Mouse (Mus musculus): ENCODE data around the gene Cfap97. TPM values are rescaled to one million over a fixed set of nuclear protein-coding genes. Genes with fewer than 3 reads are reported as not detected.
"Not testable (repeated sequence)": the region's sequence is repeated elsewhere in the genome, so short reads cannot be mapped to it uniquely, and the experiment has no call there.

Cfap97 gene
- polyA plus RNA-seq, 1 experiment: 2.4 TPM

DNA sequence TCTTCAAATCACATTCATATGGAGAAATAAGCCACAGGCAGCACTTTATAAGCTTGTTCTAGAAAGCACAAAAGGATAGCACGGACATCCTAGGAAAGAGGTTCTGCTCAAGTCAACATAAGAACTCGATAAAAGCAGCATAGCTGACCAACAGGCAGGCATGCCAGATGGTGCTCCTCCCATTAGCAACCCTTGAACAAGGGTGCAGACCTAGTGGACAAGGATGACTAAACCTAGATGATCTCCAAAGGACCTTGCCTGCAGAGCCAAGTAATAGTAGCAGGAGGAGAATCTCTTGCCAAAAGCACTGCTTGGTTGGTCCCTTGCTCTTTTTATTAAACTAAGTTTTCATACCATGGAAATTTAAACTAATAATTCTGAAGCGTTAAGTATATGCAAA is 32.4 kb upstream of the Cfap97 start:
- peaks cover 8% of the 10 kb centered on the region for H3K36me3 ChIP-seq (ENCODE audit: control insufficient read depth, insufficient read depth)
- no peaks in the 10 kb centered on the region for H3K79me2 ChIP-seq (ENCODE audit: control insufficient read depth, insufficient read depth)
- no peaks in the 10 kb centered on the region for H3K27me3 ChIP-seq (ENCODE audit: control insufficient read depth, insufficient read depth, insufficient read length)
- no peak for TF ChIP-seq USF1 (IDR thresholded peaks at IDR 0.05; ENCODE audit: low read depth)
- TF ChIP-seq FOSL1 (IDR thresholded peaks at IDR 0.05; ENCODE audit: insufficient read depth, low read length, poor library complexity, severe bottlenecking): no peak
- H3K79me3 ChIP-seq (ENCODE audit: low read depth): no peaks in the 10 kb centered on the region
- no peak overlapping the region for H3K4me3 ChIP-seq (ENCODE audit: insufficient read depth, poor library complexity, severe bottlenecking)
- H3ac ChIP-seq (ENCODE audit: control insufficient read depth, insufficient read length, low read depth): no peak overlapping the region

DNA sequence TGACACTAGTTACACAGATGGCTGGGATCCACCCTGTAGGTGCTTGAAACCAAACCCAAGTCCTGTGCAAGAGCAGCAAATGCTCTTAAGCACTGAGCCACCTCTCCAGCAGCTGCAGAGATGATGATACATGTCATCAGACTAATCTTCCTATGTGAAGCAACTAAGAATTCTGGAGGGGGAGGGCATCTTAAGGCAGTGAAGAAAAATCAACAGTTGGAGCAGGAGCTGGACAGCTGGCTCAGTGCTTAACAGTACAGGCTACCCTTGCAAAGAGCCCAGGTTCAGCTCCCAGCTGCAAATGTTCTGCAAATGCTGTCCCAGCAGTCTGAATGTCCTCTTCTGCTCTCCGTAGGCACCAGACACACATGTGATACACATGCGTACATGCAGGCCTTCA is 29.1 kb upstream of the Cfap97 start:
- Histone ChIP-seq H3ac (ENCODE audit: control insufficient read depth, insufficient read length, low read depth) (no peak overlapping the region), H3K4me3 (ENCODE audit: insufficient read depth, poor library complexity, severe bottlenecking) (no peak overlapping the region), H3K36me3 (ENCODE audit: control insufficient read depth, insufficient read depth) (no peaks in the 10 kb centered on the region), H3K79me2 (ENCODE audit: control insufficient read depth, insufficient read depth) (no peaks in the 10 kb centered on the region), H3K79me3 (ENCODE audit: low read depth) (no peaks in the 10 kb centered on the region), H3K27me3 (ENCODE audit: control insufficient read depth, insufficient read depth, insufficient read length) (no peaks in the 10 kb centered on the region)
- TF ChIP-seq FOSL1 (IDR thresholded peaks at IDR 0.05; ENCODE audit: insufficient read depth, low read length, poor library complexity, severe bottlenecking) (no peak), MYOG (IDR thresholded peaks at IDR 0.05; ENCODE audit: control insufficient read depth, extremely low read depth, insufficient read length) (no peak), MAX (IDR thresholded peaks at IDR 0.05) (no peak), CTCF (IDR thresholded peaks at IDR 0.05; ENCODE audit: control insufficient read depth, insufficient read depth, insufficient read length) (no peak), MYOD1 (IDR thresholded peaks at IDR 0.05; ENCODE audit: control insufficient read depth, insufficient read length, low read depth) (no peak), CEBPB (IDR thresholded peaks at IDR 0.05; ENCODE audit: low read depth) (no peak), USF1 (IDR thresholded peaks at IDR 0.05; ENCODE audit: low read depth) (no peak)

DNA sequence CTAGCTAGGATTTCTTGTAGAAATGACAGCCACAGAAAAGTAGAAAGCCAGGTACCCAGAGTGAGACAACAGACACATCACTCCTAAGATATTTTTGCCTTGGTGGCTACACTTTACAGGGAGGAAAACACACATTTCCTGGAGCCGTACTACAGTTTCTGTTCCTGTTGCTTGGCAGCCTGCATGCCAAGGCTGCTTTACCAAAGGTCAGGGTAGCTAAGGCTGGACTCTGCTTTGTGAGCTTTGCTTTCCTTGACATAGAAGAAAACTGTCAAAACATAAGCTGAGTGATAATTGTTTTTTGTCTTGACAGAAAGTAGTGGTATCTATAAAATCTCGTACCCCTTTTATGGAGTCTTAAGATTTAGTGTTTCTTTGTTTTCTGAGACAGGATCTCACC is 21.1 kb upstream of the Cfap97 start:
- no peak overlapping the region for H3ac ChIP-seq (ENCODE audit: control insufficient read depth, insufficient read length, low read depth)
- H3K27me3 ChIP-seq (ENCODE audit: control insufficient read depth, insufficient read depth, insufficient read length): no peaks in the 10 kb centered on the region
- TF ChIP-seq CTCF (IDR thresholded peaks at IDR 0.05; ENCODE audit: control insufficient read depth, insufficient read depth, insufficient read length) (no peak), USF1 (IDR thresholded peaks at IDR 0.05; ENCODE audit: low read depth) (no peak), MYOD1 (IDR thresholded peaks at IDR 0.05; ENCODE audit: control insufficient read depth, insufficient read length, low read depth) (no peak), CEBPB (IDR thresholded peaks at IDR 0.05; ENCODE audit: low read depth) (no peak), MAX (IDR thresholded peaks at IDR 0.05) (no peak), FOSL1 (IDR thresholded peaks at IDR 0.05; ENCODE audit: insufficient read depth, low read length, poor library complexity, severe bottlenecking) (no peak), MYOG (IDR thresholded peaks at IDR 0.05; ENCODE audit: control insufficient read depth, extremely low read depth, insufficient read length) (no peak)
- no peaks in the 10 kb centered on the region for H3K79me2 ChIP-seq (ENCODE audit: control insufficient read depth, insufficient read depth)
- no peak overlapping the region for H3K4me3 ChIP-seq (ENCODE audit: insufficient read depth, poor library complexity, severe bottlenecking)
- H3K36me3 ChIP-seq (ENCODE audit: control insufficient read depth, insufficient read depth): no peaks in the 10 kb centered on the region
- no peaks in the 10 kb centered on the region for H3K79me3 ChIP-seq (ENCODE audit: low read depth)

DNA sequence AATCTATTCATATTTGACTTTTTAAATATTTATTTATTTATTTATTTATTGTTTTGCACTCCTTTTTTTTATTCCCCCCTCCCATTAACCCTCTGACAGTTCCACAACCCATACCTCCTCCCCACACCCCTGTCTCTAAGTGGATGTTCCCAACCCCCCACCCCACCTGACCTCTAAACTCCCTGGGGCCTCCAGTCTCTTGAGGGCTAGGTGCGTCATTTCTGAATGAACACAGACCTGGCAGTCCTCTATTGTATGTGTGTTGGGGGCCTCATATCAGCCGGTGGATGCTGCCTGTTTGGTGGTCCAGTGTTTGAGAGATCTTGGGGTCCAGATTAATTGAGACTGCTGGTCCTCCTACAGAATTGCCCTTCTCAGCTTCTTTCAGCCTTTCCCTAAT is 16.0 kb upstream of the Cfap97 start:
- not testable (repeated sequence) for H3K36me3 ChIP-seq (ENCODE audit: control insufficient read depth, insufficient read depth); H3K27me3 ChIP-seq (ENCODE audit: control insufficient read depth, insufficient read depth, insufficient read length); H3K4me3 ChIP-seq (ENCODE audit: insufficient read depth, poor library complexity, severe bottlenecking); H3ac ChIP-seq (ENCODE audit: control insufficient read depth, insufficient read length, low read depth); H3K79me3 ChIP-seq (ENCODE audit: low read depth); H3K79me2 ChIP-seq (ENCODE audit: control insufficient read depth, insufficient read depth)

DNA sequence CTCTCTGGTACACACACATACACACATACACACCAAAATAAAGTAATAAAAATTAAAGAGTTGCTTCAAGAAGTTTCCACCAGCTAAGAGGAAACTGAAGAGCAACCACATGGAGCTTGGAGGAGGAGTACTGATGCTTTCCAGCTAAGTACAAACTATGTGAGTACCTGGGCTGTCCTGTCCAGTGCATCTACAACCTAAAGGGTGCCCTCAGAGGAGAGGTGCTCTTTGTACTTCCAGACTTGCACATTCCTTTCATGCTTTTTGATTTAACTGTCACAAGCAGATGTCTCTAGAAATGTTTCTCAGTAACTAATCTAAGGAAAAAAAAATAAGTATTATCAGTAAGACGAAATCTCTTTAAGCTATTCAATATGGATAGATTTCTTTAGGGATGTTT is 14.2 kb upstream of the Cfap97 start:
- Histone ChIP-seq H3K79me3 (ENCODE audit: low read depth) (no peaks in the 10 kb centered on the region), H3K27me3 (ENCODE audit: control insufficient read depth, insufficient read depth, insufficient read length) (no peaks in the 10 kb centered on the region), H3K4me3 (ENCODE audit: insufficient read depth, poor library complexity, severe bottlenecking) (no peak overlapping the region), H3K79me2 (ENCODE audit: control insufficient read depth, insufficient read depth) (peaks cover under 1% of the 10 kb centered on the region), H3K36me3 (ENCODE audit: control insufficient read depth, insufficient read depth) (no peaks in the 10 kb centered on the region), H3ac (ENCODE audit: control insufficient read depth, insufficient read length, low read depth) (no peak overlapping the region)
- TF ChIP-seq FOSL1 (IDR thresholded peaks at IDR 0.05; ENCODE audit: insufficient read depth, low read length, poor library complexity, severe bottlenecking): no peak
- TF ChIP-seq MAX (IDR thresholded peaks at IDR 0.05): no peak
- no peak for TF ChIP-seq CTCF (IDR thresholded peaks at IDR 0.05; ENCODE audit: control insufficient read depth, insufficient read depth, insufficient read length)
- no peak for TF ChIP-seq MYOD1 (IDR thresholded peaks at IDR 0.05; ENCODE audit: control insufficient read depth, insufficient read length, low read depth)
- no peak for TF ChIP-seq MYOG (IDR thresholded peaks at IDR 0.05; ENCODE audit: control insufficient read depth, extremely low read depth, insufficient read length)
- TF ChIP-seq USF1 (IDR thresholded peaks at IDR 0.05; ENCODE audit: low read depth): no peak
- no peak for TF ChIP-seq CEBPB (IDR thresholded peaks at IDR 0.05; ENCODE audit: low read depth)

DNA sequence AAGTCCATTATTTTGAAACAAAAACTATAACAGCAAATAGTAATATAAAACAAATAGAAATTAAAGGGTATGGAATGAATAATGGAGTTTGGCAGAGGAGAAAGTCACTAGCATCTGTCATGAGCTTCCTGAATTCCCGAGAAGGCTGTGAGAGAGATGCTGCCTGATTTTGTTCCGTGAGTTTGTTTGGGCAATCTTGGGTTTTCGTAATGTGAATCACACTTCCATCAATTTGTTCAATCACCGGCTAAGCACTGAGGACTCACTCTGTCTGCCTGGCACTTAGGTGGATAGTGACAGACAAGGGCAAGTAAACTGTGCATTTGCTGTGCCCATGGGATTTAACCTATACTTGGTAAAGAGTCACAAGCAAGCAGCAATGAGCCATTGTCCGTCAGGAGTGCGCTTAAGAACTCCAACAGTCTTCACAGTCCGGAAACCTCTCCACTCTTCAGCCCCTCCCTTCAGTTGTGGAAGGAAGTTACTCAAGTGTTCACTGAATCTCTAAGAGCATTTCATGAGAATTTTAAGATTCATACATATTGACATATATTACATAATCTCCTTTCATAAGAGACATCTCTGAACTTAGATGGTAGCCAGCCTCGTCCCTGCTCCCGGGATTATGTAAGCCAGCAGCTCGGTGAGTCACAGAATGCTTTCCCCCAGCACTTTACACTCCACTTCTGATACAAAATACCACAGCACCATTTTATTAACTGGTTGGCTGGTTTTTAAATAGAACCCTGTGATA is 13.6 kb upstream of the Cfap97 start:
- Histone ChIP-seq H3K4me3 (ENCODE audit: insufficient read depth, poor library complexity, severe bottlenecking) (no peak overlapping the region), H3K79me2 (ENCODE audit: control insufficient read depth, insufficient read depth) (peaks cover 7% of the 10 kb centered on the region), H3K27me3 (ENCODE audit: control insufficient read depth, insufficient read depth, insufficient read length) (no peaks in the 10 kb centered on the region), H3K36me3 (ENCODE audit: control insufficient read depth, insufficient read depth) (no peaks in the 10 kb centered on the region), H3K79me3 (ENCODE audit: low read depth) (no peaks in the 10 kb centered on the region), H3ac (ENCODE audit: control insufficient read depth, insufficient read length, low read depth) (no peak overlapping the region)
- TF ChIP-seq MYOD1 (IDR thresholded peaks at IDR 0.05; ENCODE audit: control insufficient read depth, insufficient read length, low read depth): no peak
- TF ChIP-seq MYOG (IDR thresholded peaks at IDR 0.05; ENCODE audit: control insufficient read depth, extremely low read depth, insufficient read length): no peak
- no peak for TF ChIP-seq CTCF (IDR thresholded peaks at IDR 0.05; ENCODE audit: control insufficient read depth, insufficient read depth, insufficient read length)
- TF ChIP-seq FOSL1 (IDR thresholded peaks at IDR 0.05; ENCODE audit: insufficient read depth, low read length, poor library complexity, severe bottlenecking): no peak
- no peak for TF ChIP-seq USF1 (IDR thresholded peaks at IDR 0.05; ENCODE audit: low read depth)
- no peak for TF ChIP-seq CEBPB (IDR thresholded peaks at IDR 0.05; ENCODE audit: low read depth)
- no peak for TF ChIP-seq MAX (IDR thresholded peaks at IDR 0.05)

Measured in C2C12 (cell line).